ENCODE assay signal across 20 mouse cellular contexts in genomic region chr9:71307106-71307789, GRCm38 (mm10).
DNase-seq lines count a peak whose midpoint lies in the region; ATAC-seq and TF ChIP-seq lines count a peak whose summit lies in the region.
"Had no signal": no experiment of that assay in that cellular context is flagged by ENCODE, and none has a peak within 500 bp of the region (broad histone marks: within the 10 kb centered on the region; RNA-seq: fewer than 3 reads in every experiment).

No protein-coding gene starts in this region.

- TF ChIP-seq CTCF in stomach, postnatal 0 days (IDR thresholded peaks at IDR 0.05; ENCODE audit: low read depth): no peak

- no peak overlapping the region for H3K4me3 ChIP-seq in kidney, embryonic 16.5 days (ENCODE audit: low read length)
- no peak overlapping the region for H3K4me3 ChIP-seq in stomach, postnatal 0 days (ENCODE audit: low read depth, low read length)
- H3K4me3 ChIP-seq: embryonic facial prominence, embryonic 15.5 days; erythroblast, embryonic 14.5 days; forebrain, embryonic 10.5 days; hindbrain, embryonic 12.5 days had no signal

- intact Hi-C loops in heart, postnatal 14 days (cut with DNase I): no loop called here

- ATAC-seq in kidney, embryonic 16.5 days (ENCODE audit: low FRiP score, low TSS enrichment): 0 out of 2 replicates have a peak, but pooled peaks have one; percentile 27
- 0 out of 2 replicates have a peak, but pooled peaks have one; percentile 42 for ATAC-seq in stomach, postnatal 0 days (ENCODE audit: low FRiP score, low TSS enrichment)
- ATAC-seq: forebrain, embryonic 16.5 days; hindbrain, embryonic 16.5 days; inflammation-experienced regulatory T-cells, adult 6 months; intestine, postnatal 0 days had no signal

- no peaks in the 10 kb centered on the region for H3K9me3 ChIP-seq in kidney, embryonic 16.5 days (ENCODE audit: low read length)
- H3K9me3 ChIP-seq in stomach, postnatal 0 days (ENCODE audit: control insufficient read depth, low read length): no peaks in the 10 kb centered on the region
- H3K9me3 ChIP-seq: embryonic facial prominence, embryonic 15.5 days; forebrain, embryonic 10.5 days; hindbrain, embryonic 12.5 days had no signal

- no peak overlapping the region for H3K9ac ChIP-seq in kidney, embryonic 16.5 days (replicated peaks; ENCODE audit: low read length)
- no peak overlapping the region for H3K9ac ChIP-seq in stomach, postnatal 0 days (ENCODE audit: low read length)
- H3K9ac ChIP-seq: embryonic facial prominence, embryonic 15.5 days; hindbrain, embryonic 12.5 days had no signal

- TF ChIP-seq EP300 in stomach, postnatal 0 days (optimal IDR thresholded peaks at IDR 0.05): no peak

- no peaks in the 10 kb centered on the region for H3K36me3 ChIP-seq in kidney, embryonic 16.5 days (ENCODE audit: insufficient read depth, low read length)
- no peaks in the 10 kb centered on the region for H3K36me3 ChIP-seq in stomach, postnatal 0 days (ENCODE audit: control insufficient read depth, insufficient read depth, low read length)
- H3K36me3 ChIP-seq: embryonic facial prominence, embryonic 15.5 days; forebrain, embryonic 10.5 days; hindbrain, embryonic 12.5 days had no signal

- DNase-seq in heart, adult 11 months: peak; percentile 93
- DNase-seq in heart, postnatal 14 days: no peak
- DNase-seq in kidney, adult 9 months: no peak
- DNase-seq in gastrocnemius, postnatal 25 days: peak; percentile 41
- no peak for DNase-seq in stomach, postnatal 0 days (ENCODE audit: low spot score)
- DNase-seq in urinary bladder, adult 2 months (ENCODE audit: low spot score): no peak
- DNase-seq: adrenal gland, adult 2 months; adrenal gland, postnatal 25 days; cerebellum, adult 18-20 months; cerebellum, adult 9-11 months; cerebellum, postnatal 36 days had no signal

- 66% methylated on average over 9 of the region's 9 CpGs for WGBS in kidney, embryonic 16.5 days
- WGBS in stomach, postnatal 0 days: 69% methylated on average over 9 of the region's 9 CpGs

- no peak overlapping the region for H3K27ac ChIP-seq in kidney, embryonic 16.5 days (ENCODE audit: low read length)
- 0 out of 2 replicates have a peak overlapping the region, but pooled peaks have one; percentile 18 for H3K27ac ChIP-seq in stomach, postnatal 0 days (replicated peaks)
- H3K27ac ChIP-seq: embryonic facial prominence, embryonic 15.5 days; forebrain, embryonic 10.5 days; hindbrain, embryonic 12.5 days had no signal

- no peaks in the 10 kb centered on the region for H3K27me3 ChIP-seq in kidney, embryonic 16.5 days (ENCODE audit: insufficient read depth, low read length)
- no peaks in the 10 kb centered on the region for H3K27me3 ChIP-seq in stomach, postnatal 0 days (ENCODE audit: control insufficient read depth, insufficient read depth, low read length)
- H3K27me3 ChIP-seq: embryonic facial prominence, embryonic 15.5 days; hindbrain, embryonic 12.5 days had no signal

- no peak overlapping the region for H3K4me2 ChIP-seq in kidney, embryonic 16.5 days (replicated peaks; ENCODE audit: low read depth, low read length)
- H3K4me2 ChIP-seq in stomach, postnatal 0 days (replicated peaks; ENCODE audit: low read depth): no peak overlapping the region
- H3K4me2 ChIP-seq: embryonic facial prominence, embryonic 15.5 days; hindbrain, embryonic 12.5 days had no signal

- peaks cover 15% of the 10 kb centered on the region; the same call in 1 of the 2 replicates for H3K4me1 ChIP-seq in kidney, embryonic 16.5 days (ENCODE audit: insufficient read depth, low read length)
- H3K4me1 ChIP-seq in stomach, postnatal 0 days (replicated peaks; ENCODE audit: control insufficient read depth, insufficient read depth): no peaks in the 10 kb centered on the region
- H3K4me1 ChIP-seq: embryonic facial prominence, embryonic 15.5 days; forebrain, embryonic 10.5 days; hindbrain, embryonic 12.5 days had no signal

Comparison
In these comparisons a context has a peak if more than half of its experiments do, and no peak if none do; other contexts are left out.
1. DNase-seq: peak in heart, adult 11 months (single experiment) and gastrocnemius, postnatal 25 days (single experiment); none in heart, postnatal 14 days (0 of 2), kidney, adult 9 months (single experiment), stomach, postnatal 0 days (single experiment) and urinary bladder, adult 2 months (single experiment).